ENCODE assay signal across 28 mouse cellular contexts in genomic region chr13:96656673-96657072, GRCm38 (mm10). TPM values are rescaled to one million over a fixed set of nuclear protein-coding genes. Genes with fewer than 3 reads are reported as not detected.
DNase-seq lines count a peak whose midpoint lies in the region; ATAC-seq and TF ChIP-seq lines count a peak whose summit lies in the region.
"Had no signal": no experiment of that assay in that cellular context is flagged by ENCODE, and none has a peak within 500 bp of the region (broad histone marks: within the 10 kb centered on the region; RNA-seq: fewer than 3 reads in every experiment).

No protein-coding gene starts in this region.

- H3K9me3 ChIP-seq in midbrain, embryonic 11.5 days (ENCODE audit: control insufficient read depth, low read length), result no peaks in the 10 kb centered on the region
- no peaks in the 10 kb centered on the region for H3K9me3 ChIP-seq in midbrain, embryonic 14.5 days (ENCODE audit: control insufficient read depth, low read length)
- H3K9me3 ChIP-seq in intestine, embryonic 14.5 days (ENCODE audit: control insufficient read depth, low read length), result no peaks in the 10 kb centered on the region
- H3K9me3 ChIP-seq in intestine, postnatal 0 days (ENCODE audit: control insufficient read depth), result no peaks in the 10 kb centered on the region
- H3K9me3 ChIP-seq: forebrain, embryonic 10.5 days; forebrain, embryonic 13.5 days; heart, embryonic 12.5 days; heart, embryonic 15.5 days had no signal

- H3K27me3 ChIP-seq in midbrain, embryonic 11.5 days (ENCODE audit: control insufficient read depth, insufficient read depth, low read length), result no peaks in the 10 kb centered on the region
- no peaks in the 10 kb centered on the region for H3K27me3 ChIP-seq in midbrain, embryonic 14.5 days (ENCODE audit: control insufficient read depth, insufficient read depth, low read length)
- no peaks in the 10 kb centered on the region for H3K27me3 ChIP-seq in intestine, embryonic 14.5 days (replicated peaks; ENCODE audit: control insufficient read depth, insufficient read depth, low read length)
- no peaks in the 10 kb centered on the region for H3K27me3 ChIP-seq in intestine, postnatal 0 days (replicated peaks; ENCODE audit: control insufficient read depth, insufficient read depth, low read length)
- H3K27me3 ChIP-seq: forebrain, embryonic 13.5 days; heart, embryonic 12.5 days; heart, embryonic 15.5 days had no signal

- H3K4me1 ChIP-seq in midbrain, embryonic 11.5 days (ENCODE audit: control insufficient read depth, insufficient read depth, low read length), result no peaks in the 10 kb centered on the region
- H3K4me1 ChIP-seq in midbrain, embryonic 14.5 days (ENCODE audit: control insufficient read depth, insufficient read depth, low read length), result no peaks in the 10 kb centered on the region
- no peaks in the 10 kb centered on the region for H3K4me1 ChIP-seq in intestine, embryonic 14.5 days (replicated peaks; ENCODE audit: control insufficient read depth, insufficient read depth, low read length)
- no peaks in the 10 kb centered on the region for H3K4me1 ChIP-seq in intestine, postnatal 0 days (replicated peaks; ENCODE audit: control insufficient read depth, insufficient read depth, low read length)
- H3K4me1 ChIP-seq: forebrain, embryonic 10.5 days; heart, embryonic 12.5 days; heart, embryonic 15.5 days had no signal

- no peak overlapping the region for H3K4me2 ChIP-seq in midbrain, embryonic 11.5 days
- no peak overlapping the region for H3K4me2 ChIP-seq in midbrain, embryonic 14.5 days (ENCODE audit: low read length)
- H3K4me2 ChIP-seq in intestine, embryonic 14.5 days (ENCODE audit: low read length), result no peak overlapping the region
- no peak overlapping the region for H3K4me2 ChIP-seq in intestine, postnatal 0 days (replicated peaks; ENCODE audit: low read depth)
- H3K4me2 ChIP-seq: forebrain, embryonic 13.5 days; heart, embryonic 12.5 days; heart, embryonic 15.5 days; hindbrain, embryonic 14.5 days had no signal

- peaks cover 56% of the 10 kb centered on the region for H3K36me3 ChIP-seq in midbrain, embryonic 11.5 days (ENCODE audit: control insufficient read depth, insufficient read depth, low read length)
- peaks cover 96% of the 10 kb centered on the region for H3K36me3 ChIP-seq in midbrain, embryonic 14.5 days (ENCODE audit: control insufficient read depth, insufficient read depth, low read length)
- H3K36me3 ChIP-seq in intestine, embryonic 14.5 days (ENCODE audit: control insufficient read depth, insufficient read depth, low read length), result peaks cover 98% of the 10 kb centered on the region
- peaks cover 90% of the 10 kb centered on the region for H3K36me3 ChIP-seq in intestine, postnatal 0 days (ENCODE audit: control insufficient read depth, insufficient read depth)

- no peak overlapping the region for H3K4me3 ChIP-seq in midbrain, embryonic 11.5 days (ENCODE audit: low read depth, low read length)
- no peak overlapping the region for H3K4me3 ChIP-seq in midbrain, embryonic 14.5 days (replicated peaks; ENCODE audit: low read depth, low read length)
- H3K4me3 ChIP-seq in intestine, embryonic 14.5 days (ENCODE audit: low read depth, low read length), result no peak overlapping the region
- no peak overlapping the region for H3K4me3 ChIP-seq in intestine, postnatal 0 days (ENCODE audit: low read depth, low read length)
- H3K4me3 ChIP-seq: forebrain, embryonic 10.5 days; forebrain, embryonic 13.5 days; gastrocnemius, adult 2 months; heart, embryonic 12.5 days; heart, embryonic 15.5 days had no signal

- no peak for ATAC-seq in midbrain, embryonic 11.5 days (ENCODE audit: low FRiP score)
- no peak for ATAC-seq in midbrain, embryonic 14.5 days (ENCODE audit: low FRiP score, low TSS enrichment)
- no peak for ATAC-seq in intestine, embryonic 14.5 days (replicated peaks; ENCODE audit: low FRiP score, low TSS enrichment, low read depth)
- 0 out of 2 replicates have a peak, but pooled peaks have one; percentile 58 for ATAC-seq in intestine, postnatal 0 days
- ATAC-seq: activated CD4-positive, CD25-positive, alpha-beta regulatory T cell, adult 4 months; CD4-positive, CD25-positive, alpha-beta regulatory T cell, adult 4 months; forebrain, embryonic 13.5 days; forebrain, embryonic 16.5 days; hindbrain, postnatal 0 days; inflammation-experienced regulatory T-cells, adult 6 months had no signal

- DNase-seq in midbrain, embryonic 11.5 days (ENCODE audit: low spot score, missing footprints), result peak; percentile 84
- no peak for DNase-seq in midbrain, embryonic 14.5 days
- DNase-seq in intestine, embryonic 14.5 days (ENCODE audit: low spot score), result peak; percentile 39
- DNase-seq in gastrocnemius, adult 18-20 months (ENCODE audit: low spot score), result no peak
- no peak for DNase-seq in heart, adult 11 months
- DNase-seq: adrenal gland, adult 8-10 months; adrenal gland, postnatal 25 days; cerebellum, adult 11-12 months; cerebellum, adult 8-10 months; cerebellum, postnatal 10 days; cerebellum, postnatal 36 days; embryo, embryonic 11 days; gastrocnemius, adult 2 months; gastrocnemius, postnatal 14 days; heart, adult 18-20 months; heart, postnatal 10 days; heart, postnatal 4 days had no signal

- TF ChIP-seq CTCF in intestine, postnatal 0 days (IDR thresholded peaks at IDR 0.05; ENCODE audit: low read depth), result no peak

- no peak overlapping the region for H3K9ac ChIP-seq in midbrain, embryonic 11.5 days (ENCODE audit: low read length)
- H3K9ac ChIP-seq in midbrain, embryonic 14.5 days (replicated peaks; ENCODE audit: low read length), result no peak overlapping the region
- H3K9ac ChIP-seq in intestine, embryonic 14.5 days (ENCODE audit: low read length), result no peak overlapping the region
- H3K9ac ChIP-seq in intestine, postnatal 0 days (ENCODE audit: low read depth, low read length), result no peak overlapping the region
- H3K9ac ChIP-seq: forebrain, embryonic 13.5 days; heart, embryonic 12.5 days; heart, embryonic 15.5 days; hindbrain, embryonic 14.5 days had no signal

- WGBS in midbrain, embryonic 11.5 days, result 88% methylated on average over 1 of the region's 1 CpGs
- 82% methylated on average over 1 of the region's 1 CpGs for WGBS in midbrain, embryonic 14.5 days
- WGBS in intestine, embryonic 14.5 days, result 87% methylated on average over 1 of the region's 1 CpGs
- WGBS in intestine, postnatal 0 days, result 68% methylated on average over 1 of the region's 1 CpGs

- no peak overlapping the region for H3K27ac ChIP-seq in midbrain, embryonic 11.5 days (ENCODE audit: low read depth, low read length)
- H3K27ac ChIP-seq in midbrain, embryonic 14.5 days (replicated peaks; ENCODE audit: low read depth, low read length), result no peak overlapping the region
- no peak overlapping the region for H3K27ac ChIP-seq in intestine, embryonic 14.5 days (ENCODE audit: low read depth)
- no peak overlapping the region for H3K27ac ChIP-seq in intestine, postnatal 0 days (ENCODE audit: low read depth, low read length)
- H3K27ac ChIP-seq: forebrain, embryonic 10.5 days; forebrain, embryonic 13.5 days; gastrocnemius, adult 2 months; heart, embryonic 15.5 days; hindbrain, embryonic 14.5 days; hindbrain, postnatal 0 days had no signal

RNA-seq across cellular contexts. Expression of gene Hmgcr, which starts 14.1 kb away (rescaled TPM):
- polyA plus RNA-seq in midbrain, embryonic 11.5 days (2014; fragmentation: Nextera tagmentation; extraction: Ambion mirVana), result 215 and 234 TPM in 2 replicates
- 172 and 226 TPM in 2 replicates for polyA plus RNA-seq in midbrain, embryonic 14.5 days (2014; fragmentation: Nextera tagmentation; extraction: Ambion mirVana)
- polyA plus RNA-seq in intestine, embryonic 14.5 days (2014; fragmentation: Nextera tagmentation; extraction: Ambion mirVana), result 115 and 127 TPM in 2 replicates
- polyA plus RNA-seq in intestine, postnatal 0 days (2015; fragmentation: Nextera tagmentation; extraction: Ambion mirVana), result 23.2 and 24.4 TPM in 2 replicates
- 1 to 10 TPM; 3.5 to 5.1 TPM for total RNA-seq in gastrocnemius, adult 18-20 months (2021)

Comparison
In these comparisons a context has a peak if more than half of its experiments do, and no peak if none do; other contexts are left out.
1. DNase-seq: peak in midbrain, embryonic 11.5 days (single experiment) and intestine, embryonic 14.5 days (single experiment); none in midbrain, embryonic 14.5 days (single experiment), gastrocnemius, adult 18-20 months (single experiment) and heart, adult 11 months (single experiment).